ENCODE assay signal across 25 mouse cellular contexts in genomic region chr14:11571766-11572394, GRCm38 (mm10). TPM values are rescaled to one million over a fixed set of nuclear protein-coding genes. Genes with fewer than 3 reads are reported as not detected.
DNase-seq lines count a peak whose midpoint lies in the region; ATAC-seq lines count a peak whose summit lies in the region.
"Had no signal": no experiment of that assay in that cellular context is flagged by ENCODE, and none has a peak within 500 bp of the region (broad histone marks: within the 10 kb centered on the region; RNA-seq: fewer than 3 reads in every experiment).

No protein-coding gene starts in this region.

- ATAC-seq in neural tube, embryonic 15.5 days (ENCODE audit: low FRiP score): 0 out of 2 replicates have a peak, but pooled peaks have one; percentile 30
- no peak for ATAC-seq in erythroblast, adult 5-6 weeks (replicated peaks; ENCODE audit: low FRiP score, poor library complexity, severe bottlenecking)
- ATAC-seq: activated CD4-positive, CD25-positive, alpha-beta regulatory T cell, adult 4 months; forebrain, embryonic 14.5 days; Patski had no signal

- 73% methylated on average over 11 of the region's 11 CpGs for WGBS in heart, embryonic 10.5 days
- WGBS in neural tube, embryonic 15.5 days: 83% methylated on average over 11 of the region's 11 CpGs
- 71% methylated on average over 11 of the region's 11 CpGs for WGBS in limb, embryonic 10.5 days

- no peaks in the 10 kb centered on the region for H3K27me3 ChIP-seq in heart, embryonic 10.5 days (ENCODE audit: insufficient read depth, poor library complexity, severe bottlenecking)
- no peaks in the 10 kb centered on the region for H3K27me3 ChIP-seq in neural tube, embryonic 15.5 days (replicated peaks)
- H3K27me3 ChIP-seq in limb, embryonic 10.5 days (ENCODE audit: low read depth, poor library complexity, severe bottlenecking): no peaks in the 10 kb centered on the region
- H3K27me3 ChIP-seq: embryonic facial prominence, embryonic 13.5 days; hindbrain, embryonic 15.5 days; midbrain, embryonic 12.5 days; Patski had no signal

- no peaks in the 10 kb centered on the region for H3K9me3 ChIP-seq in heart, embryonic 10.5 days
- no peaks in the 10 kb centered on the region for H3K9me3 ChIP-seq in neural tube, embryonic 15.5 days (replicated peaks)
- no peaks in the 10 kb centered on the region for H3K9me3 ChIP-seq in limb, embryonic 10.5 days (replicated peaks)
- H3K9me3 ChIP-seq: embryonic facial prominence, embryonic 13.5 days; hindbrain, embryonic 15.5 days; midbrain, embryonic 12.5 days had no signal

- H3K4me2 ChIP-seq in neural tube, embryonic 15.5 days: no peak overlapping the region
- H3K4me2 ChIP-seq: embryonic facial prominence, embryonic 13.5 days; hindbrain, embryonic 15.5 days; midbrain, embryonic 12.5 days had no signal

- no peaks in the 10 kb centered on the region for H3K36me3 ChIP-seq in heart, embryonic 10.5 days
- no peaks in the 10 kb centered on the region for H3K36me3 ChIP-seq in neural tube, embryonic 15.5 days
- H3K36me3 ChIP-seq in limb, embryonic 10.5 days: no peaks in the 10 kb centered on the region
- H3K36me3 ChIP-seq: embryonic facial prominence, embryonic 13.5 days; G1E; hindbrain, embryonic 15.5 days; midbrain, embryonic 12.5 days had no signal

- peaks cover 20% of the 10 kb centered on the region for H3K4me1 ChIP-seq in heart, embryonic 10.5 days
- peaks cover 20% of the 10 kb centered on the region; the same call in 1 of the 2 replicates for H3K4me1 ChIP-seq in neural tube, embryonic 15.5 days
- H3K4me1 ChIP-seq in limb, embryonic 10.5 days: peaks cover 33% of the 10 kb centered on the region

- no peak overlapping the region for H3K4me3 ChIP-seq in heart, embryonic 10.5 days
- H3K4me3 ChIP-seq in neural tube, embryonic 15.5 days (replicated peaks): no peak overlapping the region
- H3K4me3 ChIP-seq in limb, embryonic 10.5 days: no peak overlapping the region
- H3K4me3 ChIP-seq: embryonic facial prominence, embryonic 13.5 days; hindbrain, embryonic 15.5 days; midbrain, embryonic 12.5 days had no signal

- no peak overlapping the region for H3K9ac ChIP-seq in neural tube, embryonic 15.5 days (replicated peaks)
- H3K9ac ChIP-seq: embryonic facial prominence, embryonic 13.5 days; hindbrain, embryonic 15.5 days; midbrain, embryonic 12.5 days had no signal

- peak overlapping the region; percentile 42; the same call in 1 of the 2 replicates for H3K27ac ChIP-seq in heart, embryonic 10.5 days
- no peak overlapping the region for H3K27ac ChIP-seq in neural tube, embryonic 15.5 days (replicated peaks)
- H3K27ac ChIP-seq in limb, embryonic 10.5 days: no peak overlapping the region
- H3K27ac ChIP-seq: embryonic facial prominence, embryonic 13.5 days; hindbrain, embryonic 15.5 days; midbrain, embryonic 12.5 days had no signal

- no peak for DNase-seq in heart, embryonic 10.5 days (ENCODE audit: low spot score)
- no peak for DNase-seq in heart, adult 11 months
- no peak for DNase-seq in neural tube, embryonic 10.5 days (ENCODE audit: extremely low spot score, low spot score)
- peak; percentile 13 for DNase-seq in adrenal gland, postnatal 25 days
- no peak for DNase-seq in limb, embryonic 10.5 days (ENCODE audit: low spot score)
- DNase-seq: cerebellum, adult 2 months; cerebellum, postnatal 36 days; embryo, embryonic 11 days; heart, postnatal 4 days; lung, adult 18-20 months; lung, postnatal 14 days; right cerebral cortex, postnatal 14 days; spleen, adult 18-20 months; thymus, postnatal 25 days had no signal

RNA-seq across cellular contexts. Expression of gene Ptprg, which starts 18.5 kb away (rescaled TPM):
- 22.2 and 22.8 TPM in 2 replicates for polyA plus RNA-seq in heart, embryonic 10.5 days (2016; fragmentation: Nextera tagmentation; extraction: Ambion mirVana)
- 36.2 and 40.4 TPM in 2 replicates for polyA plus RNA-seq in neural tube, embryonic 15.5 days (2015; fragmentation: Nextera tagmentation; extraction: Ambion mirVana)
- 88.7 and 106 TPM in 2 replicates for total RNA-seq in adrenal gland, postnatal 25 days (2021)
- polyA plus RNA-seq in limb, embryonic 10.5 days (2016; fragmentation: Nextera tagmentation; extraction: Ambion mirVana): 40.3 and 42.8 TPM in 2 replicates
- total RNA-seq in erythroblast, adult 5-6 weeks (2015; ENCODE audit: low replicate concordance): not detected in 2 replicates
- not detected in 2 replicates for total RNA-seq in erythroblast, adult 5-6 weeks (2017; ENCODE audit: low replicate concordance)
- total RNA-seq: granulocyte monocyte progenitor cell, adult 5-6 weeks; megakaryocyte progenitor cell, adult 5-6 weeks had no signal
- polyA plus RNA-seq: activated CD4-positive, CD25-positive, alpha-beta regulatory T cell, adult 4 months; G1E had no signal
